Mouse (Mus musculus) urinary bladder, postnatal 14 days (tissue): Measurements from ENCODE around the gene Amigo3.

Experiments
- DNase-seq: peaks from one replicate; pipeline ENCODE4 v3.0.0; 2021; ENCODE audit warnings: low spot score

Amigo3 gene

DNA sequence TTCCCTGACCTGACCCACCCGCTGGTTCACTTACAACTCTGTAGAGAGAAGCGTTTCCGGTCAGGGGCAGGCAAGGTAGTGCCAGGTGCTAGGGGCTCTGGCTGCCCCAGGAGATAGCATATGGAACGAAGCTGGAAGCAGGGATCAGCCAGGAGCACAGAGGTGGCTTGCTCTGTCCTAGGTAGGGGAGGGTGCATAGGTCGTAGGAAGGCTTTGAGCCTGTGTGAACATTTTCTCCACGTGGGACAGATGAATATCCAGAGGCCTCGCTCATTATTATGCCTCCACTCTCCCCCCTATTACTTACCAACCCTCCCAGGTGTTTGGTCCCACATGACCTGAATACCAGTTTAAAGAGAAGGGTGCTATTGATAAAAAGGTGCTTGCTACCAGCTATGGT, 548 bp upstream of the Amigo3 start:
- DNase-seq = no peak

DNA sequence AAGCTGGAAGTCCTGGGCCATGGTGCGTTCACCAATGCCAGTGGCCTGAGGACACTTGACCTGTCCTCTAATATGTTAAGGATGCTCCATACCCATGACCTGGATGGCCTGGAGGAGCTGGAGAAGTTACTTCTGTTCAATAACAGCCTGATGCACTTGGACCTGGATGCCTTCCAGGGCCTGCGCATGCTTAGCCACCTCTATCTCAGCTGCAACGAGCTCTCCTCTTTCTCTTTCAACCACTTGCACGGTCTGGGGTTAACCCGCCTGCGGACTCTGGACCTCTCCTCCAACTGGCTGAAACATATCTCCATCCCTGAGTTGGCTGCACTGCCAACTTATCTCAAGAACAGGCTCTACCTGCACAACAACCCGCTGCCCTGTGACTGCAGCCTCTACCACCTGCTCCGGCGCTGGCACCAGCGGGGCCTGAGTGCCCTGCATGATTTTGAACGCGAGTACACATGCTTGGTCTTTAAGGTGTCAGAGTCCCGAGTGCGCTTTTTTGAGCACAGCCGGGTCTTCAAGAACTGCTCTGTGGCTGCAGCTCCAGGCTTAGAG, 786 bp downstream of the Amigo3 start:
- DNase-seq = no peak

DNA sequence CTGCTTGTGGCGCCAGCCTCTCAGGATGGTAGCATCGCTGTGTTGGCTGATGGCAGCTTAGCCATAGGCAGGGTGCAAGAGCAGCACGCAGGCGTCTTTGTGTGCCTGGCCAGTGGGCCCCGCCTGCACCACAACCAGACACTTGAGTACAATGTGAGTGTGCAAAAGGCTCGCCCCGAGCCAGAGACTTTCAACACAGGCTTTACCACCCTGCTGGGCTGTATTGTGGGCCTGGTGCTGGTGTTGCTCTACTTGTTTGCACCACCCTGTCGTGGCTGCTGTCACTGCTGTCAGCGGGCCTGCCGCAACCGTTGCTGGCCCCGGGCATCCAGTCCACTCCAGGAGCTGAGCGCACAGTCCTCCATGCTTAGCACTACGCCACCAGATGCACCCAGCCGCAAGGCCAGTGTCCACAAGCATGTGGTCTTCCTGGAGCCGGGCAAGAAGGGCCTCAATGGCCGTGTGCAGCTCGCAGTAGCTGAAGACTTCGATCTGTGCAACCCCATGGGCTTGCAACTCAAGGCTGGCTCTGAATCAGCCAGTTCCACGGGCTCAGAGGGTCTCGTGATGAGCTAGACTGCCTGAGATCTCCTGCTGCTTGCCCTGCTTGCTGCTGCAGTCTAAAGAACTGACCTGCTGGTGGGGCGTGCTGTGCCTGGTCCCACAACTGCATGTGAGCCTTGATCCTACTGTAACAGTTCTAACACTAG, 1.5 kb downstream of the Amigo3 start:
- no peak for DNase-seq

DNA sequence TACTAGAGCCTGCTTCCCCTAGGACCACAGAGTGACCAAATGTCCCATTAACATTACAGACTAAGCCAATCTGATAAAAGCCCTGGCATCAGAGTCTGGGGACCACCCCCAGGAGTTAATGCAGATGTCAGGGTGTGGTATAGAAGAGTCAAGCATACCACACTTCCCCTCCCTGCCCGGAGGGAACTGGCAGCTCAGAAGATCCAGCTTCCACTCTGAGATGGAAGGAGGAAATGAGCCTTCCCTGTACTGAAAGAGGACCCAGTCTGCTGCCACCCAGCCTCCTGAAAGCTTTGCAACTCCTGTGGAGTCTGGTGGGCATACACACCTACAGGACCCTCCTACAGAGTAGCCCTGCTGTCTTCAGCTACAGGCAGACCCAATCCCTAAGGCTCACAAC, 2.1 kb downstream of the Amigo3 start:
- DNase-seq = no peak

DNA sequence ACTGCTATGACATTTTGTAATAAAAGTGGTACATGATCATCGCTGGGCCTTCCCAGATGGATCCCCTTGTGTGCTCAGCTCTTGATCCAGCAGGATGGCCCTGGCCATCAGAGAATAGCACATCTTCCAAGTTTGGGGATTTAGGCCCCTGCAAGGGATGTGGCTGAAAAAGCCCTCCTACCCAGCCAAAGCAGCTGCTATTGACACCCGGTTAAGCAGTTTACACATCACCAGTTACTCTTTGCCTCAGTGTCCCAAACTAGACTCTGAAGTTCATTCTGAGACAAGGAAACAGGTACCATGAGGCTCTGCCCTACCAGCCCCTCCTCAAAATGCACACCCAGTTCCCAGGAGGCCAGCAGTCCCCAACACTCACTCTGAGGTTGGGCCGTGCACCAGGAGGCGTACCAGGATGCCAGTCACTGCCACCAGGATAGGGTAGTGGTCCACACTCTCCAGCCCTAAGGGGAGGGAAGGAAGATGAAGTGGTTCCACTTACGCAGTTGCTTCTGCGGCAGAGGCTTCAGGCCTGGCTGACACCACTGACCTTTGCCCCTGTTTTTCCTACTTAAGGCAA, 2.8 kb downstream of the Amigo3 start:
- DNase-seq = no peak

DNA sequence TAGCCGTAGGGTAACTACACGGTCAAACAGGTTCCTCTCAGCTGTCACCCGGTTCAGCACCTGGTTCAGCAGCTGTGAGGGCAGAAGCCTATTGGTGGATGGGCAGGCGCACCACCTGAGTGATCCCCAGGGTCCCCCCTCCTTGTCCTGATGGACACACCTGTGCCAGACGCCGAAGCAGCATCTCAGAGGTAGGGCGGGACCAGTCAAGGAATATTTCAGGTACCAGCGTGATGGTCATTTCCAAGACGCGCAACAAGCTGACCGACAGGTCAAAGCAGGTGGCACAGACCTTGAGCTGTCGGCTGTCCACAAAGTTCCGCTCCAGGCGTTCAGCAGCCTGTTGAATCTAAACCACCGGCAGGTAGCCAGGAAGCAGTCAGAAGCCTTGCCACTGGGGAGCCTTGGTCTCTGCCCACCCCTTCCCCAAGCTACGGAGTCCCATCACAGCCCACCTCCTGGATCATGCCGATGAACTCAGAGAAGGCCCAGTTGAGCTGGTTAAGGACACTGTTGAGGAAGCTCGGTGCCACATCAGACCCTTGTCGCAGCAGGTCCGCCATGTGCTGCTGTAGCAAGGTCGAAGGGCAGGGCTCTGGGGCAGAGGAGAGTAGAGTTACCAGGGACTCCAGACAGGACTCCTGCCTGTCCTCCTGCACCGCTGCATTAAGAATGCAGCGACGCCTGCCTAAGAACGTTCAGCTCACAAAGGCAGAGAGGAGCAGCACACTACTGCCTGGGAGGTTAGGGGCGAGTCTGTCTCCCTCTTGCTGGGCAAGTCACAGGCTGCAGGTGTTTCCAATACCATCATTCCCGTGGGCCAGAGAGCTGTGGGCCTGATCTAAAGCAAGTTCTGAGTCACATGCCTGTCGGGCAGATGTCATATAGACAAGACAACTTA, 3.7 kb downstream of the Amigo3 start:
- DNase-seq = no peak

DNA sequence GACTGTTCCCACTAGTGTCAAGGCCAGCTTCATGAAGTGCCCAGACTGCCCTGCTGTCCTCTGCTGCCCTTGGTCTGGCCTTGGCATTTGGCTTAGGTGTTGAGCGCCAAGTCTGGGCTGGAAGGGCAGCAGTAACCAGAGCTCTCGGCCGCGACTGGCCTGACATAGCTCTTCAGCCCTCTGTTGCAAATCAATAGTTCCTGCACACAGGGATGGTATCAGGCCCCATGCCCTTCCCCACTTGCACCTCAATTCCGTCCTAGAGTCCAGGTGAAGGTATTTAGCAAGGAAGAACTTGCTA, 4.3 kb downstream of the Amigo3 start:
- DNase-seq = no peak

DNA sequence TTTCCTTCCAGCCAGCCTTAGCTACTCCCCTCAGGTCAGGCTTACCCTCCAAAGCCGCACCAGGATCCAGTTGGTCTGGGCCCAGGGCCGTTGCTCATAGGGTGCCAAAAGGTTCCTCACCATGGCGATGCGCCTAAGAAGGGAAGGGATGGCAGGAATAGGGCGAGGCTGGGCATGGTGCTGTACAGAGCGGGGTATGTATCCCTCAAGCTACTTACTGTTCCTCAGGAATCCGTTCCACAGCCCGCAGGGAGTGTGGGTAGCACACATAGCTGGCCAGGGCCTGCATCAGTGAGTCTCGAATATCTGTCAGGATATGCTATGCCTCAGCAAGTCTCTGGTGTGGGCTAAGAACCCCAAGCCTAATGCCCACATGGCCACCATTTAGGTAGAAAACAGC, 5.3 kb downstream of the Amigo3 start:
- no peak for DNase-seq

DNA sequence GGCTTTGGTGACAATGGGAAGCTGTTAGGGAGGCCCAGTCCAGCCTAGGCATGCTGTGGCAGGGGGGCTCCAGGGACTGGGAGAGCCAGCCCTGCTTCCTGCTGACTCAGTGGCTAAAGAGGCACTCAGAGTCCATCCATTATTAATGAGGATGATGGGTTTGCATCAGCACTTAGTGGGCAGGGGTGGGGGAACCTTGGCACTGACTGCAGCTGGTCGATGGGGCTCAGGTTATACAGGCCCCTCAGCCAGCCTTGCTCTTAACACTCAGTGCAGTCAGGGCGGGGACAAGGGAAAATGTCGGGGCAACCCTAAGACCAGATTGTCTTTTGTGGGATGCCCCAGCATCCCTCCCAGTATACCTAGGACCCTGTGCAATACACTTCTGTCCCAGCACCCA, 9.2 kb downstream of the Amigo3 start:
- DNase-seq = no peak

DNA sequence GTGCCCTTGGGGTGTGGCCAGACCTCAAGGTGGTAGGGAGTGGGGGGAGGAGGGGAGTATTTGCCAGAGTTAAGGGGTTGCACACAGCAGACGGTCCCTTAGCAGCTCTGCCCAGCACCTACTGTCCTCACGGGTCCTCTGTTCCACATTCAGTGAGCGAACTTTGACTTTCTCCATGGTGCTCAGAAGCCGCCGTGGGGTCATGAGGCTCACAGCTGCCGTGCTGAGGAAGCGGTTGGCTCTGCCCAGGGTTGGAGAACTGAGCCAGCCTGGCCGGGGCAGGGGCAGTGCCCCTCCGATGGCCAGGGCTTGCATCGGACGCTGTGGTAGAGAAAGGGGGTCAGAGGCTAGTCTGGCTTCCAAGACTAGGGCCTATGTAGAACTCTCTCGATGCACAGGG, 10.4 kb downstream of the Amigo3 start:
- DNase-seq = no peak

DNA sequence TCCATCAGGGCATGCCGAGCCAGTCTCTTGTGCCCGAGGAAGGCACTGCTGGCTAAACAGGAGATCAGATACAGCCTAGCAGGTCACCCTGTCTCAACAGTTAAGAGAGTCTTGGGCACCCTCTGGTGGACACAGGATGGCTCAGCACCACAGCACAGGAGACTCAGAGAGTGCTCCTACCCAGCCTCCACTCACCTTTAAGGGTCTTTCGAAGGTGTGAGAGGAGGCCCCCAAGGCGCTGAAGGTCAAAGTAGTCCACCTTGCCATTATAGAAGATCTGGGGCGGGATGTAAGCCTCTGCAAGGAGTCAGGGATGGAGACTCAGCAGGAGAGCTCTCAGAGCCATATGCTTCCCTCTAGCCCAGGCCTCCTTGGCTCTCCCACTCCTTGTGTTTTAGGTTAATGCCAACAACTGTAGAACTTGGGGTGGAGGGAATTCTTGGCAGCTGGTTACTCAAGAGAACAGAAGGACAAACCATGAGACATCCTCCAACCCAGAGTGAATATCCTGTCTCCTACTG, 12.6 kb downstream of the Amigo3 start:
- DNase-seq = peak; percentile 70

DNA sequence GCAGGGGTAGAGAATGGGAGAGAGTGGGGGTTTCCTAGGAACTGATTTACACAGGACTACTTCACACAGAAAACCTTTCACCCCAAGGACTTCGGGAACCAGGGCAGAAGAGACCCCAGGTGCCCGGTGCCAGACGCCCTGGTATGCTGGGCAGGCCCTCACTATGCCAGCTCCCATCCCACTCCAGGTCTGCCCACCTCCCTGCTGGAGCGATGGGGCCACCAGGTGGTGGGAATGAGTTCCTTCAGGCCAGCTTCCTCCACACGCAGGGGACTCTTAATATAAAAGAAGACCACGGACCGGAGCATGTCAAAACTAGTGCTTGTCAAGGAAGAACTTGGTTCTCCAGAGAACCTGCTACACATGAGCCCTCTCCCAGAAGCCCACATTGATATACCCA, 14.2 kb downstream of the Amigo3 start:
- no peak for DNase-seq

DNA sequence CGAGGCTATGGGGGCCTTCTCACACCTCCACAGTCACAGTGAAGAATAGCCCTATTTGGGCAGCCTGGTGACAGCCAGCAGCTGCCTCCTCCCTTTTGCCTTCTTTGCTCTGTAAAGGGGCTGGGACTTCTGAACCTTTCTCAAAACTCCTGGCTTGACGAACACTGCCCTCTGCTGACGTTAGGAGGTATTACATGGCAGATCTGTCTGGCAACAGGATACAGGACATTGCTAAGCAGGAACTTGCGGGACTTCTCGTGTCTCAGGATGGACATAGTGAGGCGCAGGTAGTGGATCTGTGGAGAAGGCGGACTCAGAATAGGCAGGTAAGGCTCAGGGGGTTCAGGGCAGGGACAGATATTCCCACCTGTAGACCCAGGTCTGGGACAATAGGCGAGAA, 14.9 kb downstream of the Amigo3 start:
- peak; percentile 87 for DNase-seq

DNA sequence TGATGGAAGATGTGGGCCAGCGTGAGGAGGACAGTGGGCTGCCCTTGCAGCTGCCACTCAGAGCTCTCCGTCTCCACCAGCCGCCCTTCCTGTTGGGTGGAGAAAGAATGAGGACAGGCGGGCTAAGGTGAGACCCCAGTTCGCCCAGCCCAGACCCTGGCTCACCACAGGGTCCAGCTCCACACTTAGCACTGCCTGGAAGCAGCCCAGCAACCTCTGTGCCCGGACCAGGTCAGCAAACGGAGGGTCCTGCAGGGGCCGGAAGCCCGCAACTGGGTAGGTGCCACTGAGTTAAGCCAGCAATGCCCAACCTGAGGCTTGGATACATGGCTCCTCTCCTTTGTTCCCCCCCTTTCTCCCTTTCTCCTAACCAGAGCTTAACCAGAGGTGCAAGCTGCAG, 16.0 kb downstream of the Amigo3 start:
- DNase-seq = no peak

DNA sequence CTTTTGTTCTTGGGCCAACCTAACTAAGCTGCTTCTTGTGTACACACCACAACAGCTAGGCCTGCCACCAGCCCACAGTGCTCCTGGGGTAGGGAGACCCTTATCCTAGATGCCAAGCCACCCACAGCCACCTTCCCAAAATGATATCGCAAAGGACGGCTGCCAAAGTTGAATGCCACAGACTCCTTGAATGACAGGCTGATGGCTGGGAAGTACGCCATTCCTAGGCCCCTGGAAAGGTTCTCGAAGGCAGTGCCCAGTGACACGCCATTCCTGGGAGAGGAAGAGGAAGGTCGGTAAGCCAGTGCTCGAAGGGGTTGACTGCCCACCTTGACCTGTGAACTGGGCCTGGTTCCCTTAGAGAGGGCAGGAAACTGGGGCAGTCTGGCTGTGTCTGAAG, 16.6 kb downstream of the Amigo3 start:
- DNase-seq = no peak

DNA sequence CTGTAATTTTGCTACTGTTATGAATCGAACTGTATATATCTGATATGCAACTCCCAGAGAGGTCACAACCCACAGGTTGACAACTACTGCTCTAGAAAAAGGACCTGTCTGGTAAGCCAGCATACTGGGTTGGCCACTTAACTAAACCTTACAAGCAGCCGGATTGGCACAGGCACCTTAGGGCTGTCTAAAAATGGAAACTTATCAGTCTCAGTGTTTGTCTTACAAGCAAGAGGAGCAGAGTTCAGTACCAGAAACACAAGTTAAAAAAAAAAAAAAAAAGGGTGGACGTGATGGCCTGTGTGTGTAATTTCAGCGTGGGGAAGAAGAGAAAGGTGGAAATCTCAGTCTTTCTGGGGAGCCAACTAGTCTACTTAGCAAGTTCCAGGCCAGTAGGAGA, 18.8 kb downstream of the Amigo3 start:
- DNase-seq = no peak

DNA sequence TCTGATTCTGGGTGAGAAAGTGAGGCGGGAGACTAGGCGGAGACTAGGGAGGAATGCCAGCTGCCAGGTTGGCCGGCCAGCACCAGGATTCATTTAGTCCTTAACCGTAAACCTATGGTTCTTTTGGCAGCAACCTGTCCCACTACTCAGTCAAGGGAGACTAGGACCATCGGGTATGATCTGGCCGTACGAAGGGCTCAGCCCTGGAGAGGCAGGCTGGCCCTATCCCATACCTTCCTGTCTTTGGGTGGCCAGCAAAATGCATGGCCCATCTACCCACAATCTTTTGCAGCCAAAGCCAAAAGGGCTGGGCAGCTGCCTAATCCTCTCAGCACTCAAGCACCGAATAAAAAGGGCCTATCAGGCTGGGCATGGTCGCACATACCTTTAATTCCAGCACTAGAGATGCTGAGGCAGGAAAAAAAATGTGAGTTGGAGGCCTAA, 19.5 kb downstream of the Amigo3 start:
- DNase-seq = no peak

DNA sequence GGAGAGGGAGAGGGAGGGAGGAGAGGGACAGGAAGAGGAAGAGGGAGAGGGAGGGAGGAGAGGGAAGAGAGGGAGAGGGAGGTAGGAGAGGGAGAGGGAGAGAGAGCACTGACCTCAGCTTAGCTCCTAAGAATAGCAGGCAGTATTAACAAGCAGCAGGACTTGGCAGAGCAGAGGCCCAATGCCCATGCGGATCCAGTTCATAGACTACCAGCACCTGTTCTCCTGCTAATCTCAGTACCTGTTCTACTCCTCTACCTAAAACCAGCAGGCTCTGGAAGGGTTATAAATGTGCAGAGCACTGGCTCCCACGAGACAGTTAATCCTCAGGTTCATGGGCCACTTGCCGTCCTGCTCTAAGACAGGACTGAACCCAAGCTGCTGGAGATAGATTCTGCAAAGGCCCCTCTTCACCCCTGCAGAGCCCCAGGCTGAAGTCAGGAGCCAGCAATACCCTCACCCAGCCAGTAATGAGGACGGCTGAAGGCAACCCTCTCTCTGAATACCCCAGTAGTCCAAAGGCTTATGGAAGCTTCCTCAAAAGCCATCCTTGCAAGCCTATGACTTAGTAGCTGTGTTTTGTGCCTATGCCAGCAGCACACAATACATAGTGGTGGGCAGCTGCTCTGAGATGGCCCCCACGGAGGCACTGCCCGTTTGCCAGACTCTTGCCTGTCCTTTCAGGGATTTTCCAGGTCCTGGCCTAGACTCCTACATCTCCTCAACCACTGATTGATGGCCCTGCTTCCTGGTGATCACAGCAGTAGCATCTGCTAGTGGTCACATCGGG, 20.4 kb downstream of the Amigo3 start:
- no peak for DNase-seq

DNA sequence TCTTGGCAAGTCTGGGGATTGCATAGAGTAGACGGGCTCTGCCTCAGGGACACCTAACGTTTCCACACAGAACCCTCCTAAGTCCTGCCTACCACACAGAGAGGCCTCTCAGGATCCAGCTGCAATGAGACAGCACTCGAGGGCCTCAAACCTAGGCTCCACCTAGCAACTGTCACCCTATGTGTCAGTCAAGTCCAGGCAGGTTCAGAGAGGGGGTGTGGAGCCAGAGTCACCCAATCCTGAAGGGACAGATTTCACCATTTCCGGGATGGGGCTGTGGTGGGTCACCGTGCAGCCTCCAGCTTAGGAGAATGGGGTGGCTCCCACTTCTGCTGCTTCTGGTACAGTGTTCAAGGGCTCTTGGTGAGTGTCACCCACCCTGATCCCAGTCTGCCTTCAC, 27.2 kb downstream of the Amigo3 start, which contains the start of gene Mst1:
Gene Mst1 (plus strand): TSS at position 269 of the 400 bp plus-strand sequence.
- no peak for DNase-seq

DNA sequence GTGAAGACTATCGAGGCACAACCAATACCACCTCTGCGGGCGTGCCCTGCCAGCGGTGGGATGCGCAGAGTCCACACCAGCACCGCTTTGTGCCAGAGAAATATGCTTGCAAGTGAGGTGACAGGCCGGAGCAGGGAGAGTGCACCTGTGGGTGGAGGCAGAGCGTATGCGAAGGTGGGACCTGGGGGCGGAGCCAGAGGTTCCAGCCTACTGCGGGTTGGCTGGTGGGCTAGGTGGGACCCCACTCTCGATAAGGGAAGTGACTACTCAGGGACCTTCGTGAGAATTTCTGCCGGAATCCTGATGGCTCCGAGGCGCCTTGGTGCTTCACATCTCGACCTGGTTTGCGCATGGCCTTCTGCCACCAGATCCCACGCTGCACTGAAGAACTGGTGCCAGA, 29.6 kb downstream of the Amigo3 start:
- DNase-seq = no peak

DNA sequence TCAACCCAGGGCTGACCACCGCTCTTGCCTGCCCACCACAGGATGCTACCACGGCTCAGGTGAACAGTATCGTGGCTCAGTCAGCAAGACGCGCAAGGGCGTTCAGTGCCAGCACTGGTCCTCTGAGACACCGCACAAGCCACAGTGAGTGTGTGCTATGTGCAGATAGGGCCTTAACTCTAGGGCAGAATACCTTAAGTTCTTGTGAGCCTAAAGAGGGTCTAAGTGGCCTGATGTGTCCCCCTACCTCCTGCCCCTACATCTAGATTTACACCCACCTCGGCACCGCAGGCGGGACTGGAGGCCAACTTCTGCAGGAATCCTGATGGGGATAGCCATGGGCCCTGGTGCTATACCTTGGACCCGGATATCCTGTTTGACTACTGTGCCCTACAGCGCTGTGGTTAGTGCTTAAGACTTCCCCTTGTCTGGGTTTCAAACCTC, 30.1 kb downstream of the Amigo3 start, which contains the start of gene Rnf123:
Gene Rnf123 (minus strand): TSS at position 359 of the 444 bp plus-strand sequence.
- DNase-seq = no peak

DNA sequence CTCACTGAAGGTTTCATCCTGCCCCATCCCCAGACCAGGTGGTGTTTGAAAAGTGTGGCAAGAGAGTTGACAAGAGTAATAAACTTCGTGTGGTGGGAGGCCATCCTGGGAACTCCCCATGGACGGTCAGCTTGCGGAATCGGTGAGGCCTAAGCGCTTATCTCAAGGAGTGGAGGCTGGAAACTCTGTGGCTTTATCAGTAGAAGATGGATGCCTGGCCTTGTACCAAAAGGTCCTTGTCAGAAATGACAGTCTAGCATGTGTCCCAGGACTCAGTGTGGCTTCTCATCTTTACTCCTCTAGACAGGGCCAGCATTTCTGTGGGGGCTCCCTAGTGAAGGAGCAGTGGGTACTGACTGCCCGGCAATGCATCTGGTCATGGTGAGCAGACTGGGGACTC, 30.6 kb downstream of the Amigo3 start:
- no peak for DNase-seq
